Mouse (Mus musculus): Measurements from ENCODE around the gene Prps1l3.

Prps1l3 gene

DNA sequence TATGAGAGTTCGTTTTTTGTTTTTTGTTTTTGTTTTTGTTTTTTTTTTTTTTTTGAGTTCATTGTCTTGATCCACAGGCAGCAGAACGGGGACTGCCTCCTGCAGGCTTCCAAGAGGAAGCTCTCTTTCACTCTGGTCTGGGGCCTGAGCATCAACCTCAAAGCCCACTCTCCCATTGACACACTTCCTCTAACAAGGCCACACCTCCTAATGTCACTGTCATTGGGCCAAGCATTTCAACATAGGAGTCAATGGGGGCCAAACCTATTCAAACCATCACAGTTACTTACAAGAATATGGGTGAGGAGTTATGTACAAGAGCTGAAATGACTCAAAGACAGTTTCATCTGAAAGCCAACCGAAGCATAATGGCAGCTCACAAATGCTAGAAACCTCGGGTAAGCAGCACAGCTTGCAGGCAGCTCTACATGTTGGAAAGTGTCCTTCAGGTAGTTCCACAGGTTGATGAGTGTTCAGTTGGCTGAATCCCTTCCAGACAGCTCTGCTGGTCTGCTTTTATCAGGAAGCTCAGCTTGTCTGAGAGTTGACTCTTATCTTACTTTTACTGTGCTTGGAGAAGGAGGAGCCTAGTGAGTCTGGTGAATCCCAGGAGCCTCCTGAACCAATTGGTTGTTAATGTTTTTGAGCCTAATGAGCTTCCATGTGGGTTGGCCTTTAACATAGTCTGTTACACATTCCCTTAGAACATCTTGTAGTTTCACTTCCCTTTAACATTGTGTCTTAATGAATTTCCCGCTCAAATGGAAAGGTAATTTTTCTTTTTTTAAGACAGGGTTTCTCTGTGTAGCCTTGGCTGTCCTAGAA, 13.7 kb downstream of the Prps1l3 start:
- no peak for DNase-seq (ENCODE audit: low spot score in 2 of 2)

DNA sequence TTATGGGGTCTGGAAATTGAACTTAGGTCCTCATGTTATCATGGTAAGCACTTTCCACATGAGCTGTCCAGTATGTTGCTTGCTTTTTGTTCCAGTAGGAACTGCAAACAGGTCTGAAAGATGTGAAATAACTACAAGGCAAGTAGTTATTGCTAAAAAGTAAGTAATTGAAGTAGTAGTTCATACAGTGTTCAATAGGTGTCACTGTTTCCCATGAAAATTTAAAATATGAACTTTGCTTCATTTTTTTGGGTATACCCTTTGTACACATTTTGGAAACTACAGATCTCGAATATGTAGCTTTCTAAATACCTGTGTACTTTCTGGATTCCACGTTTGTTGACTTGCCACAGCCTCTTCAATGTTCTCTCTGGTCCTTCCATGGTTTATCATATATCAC, 28.4 kb downstream of the Prps1l3 start:
- no peak for DNase-seq (ENCODE audit: low spot score in 2 of 2)

- DNase-seq (ENCODE audit: low spot score in 2 of 2): no peak
These were observed 45.2 kb downstream of the Prps1l3 start for GRCm38 (mm10) chr12:57275456-57275855.

GRCm38 (mm10) chr12:57281155-57282114, 51.2 kb downstream of the Prps1l3 start:
- DNase-seq (ENCODE audit: low spot score in 2 of 2): no peak

DNA sequence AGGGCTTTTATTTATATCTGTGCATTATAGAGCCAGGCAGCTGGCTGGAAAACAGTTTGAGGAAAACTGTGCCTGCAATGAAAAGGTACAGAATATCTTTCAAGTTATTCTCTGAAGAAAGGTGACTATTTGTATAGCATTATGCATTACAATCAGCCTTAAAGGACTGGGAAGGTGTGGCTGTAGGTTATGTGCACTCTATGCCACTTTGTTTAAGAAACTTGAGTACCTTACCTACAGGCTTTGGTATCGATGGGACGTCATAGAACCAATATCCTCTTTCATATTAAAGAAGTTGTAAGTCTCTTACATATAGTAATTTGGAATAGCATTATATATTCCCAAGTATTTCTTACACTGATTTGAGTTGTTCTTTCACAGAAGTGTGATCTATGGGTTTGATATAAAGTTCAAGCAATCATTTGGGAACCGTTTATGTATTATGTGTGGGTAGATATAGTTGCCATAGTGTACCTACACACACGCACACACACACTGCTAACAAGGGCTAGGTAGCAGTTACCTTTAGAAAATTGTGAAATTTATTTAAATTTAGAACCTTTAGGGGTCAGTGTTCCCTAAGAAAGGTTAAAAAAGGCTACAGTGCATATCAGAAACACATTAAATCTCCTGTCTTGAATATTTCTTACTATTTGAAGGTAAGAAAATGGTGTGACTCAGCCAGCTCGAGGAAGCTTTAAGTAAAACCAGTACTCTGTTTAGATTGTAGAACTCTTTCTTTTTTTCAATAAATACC, 55.3 kb downstream of the Prps1l3 start:
- DNase-seq (ENCODE audit: low spot score in 2 of 2): no peak
